Mouse (Mus musculus): ENCODE results near the gene Adamts6. TPM values are rescaled to one million over a fixed set of nuclear protein-coding genes. Genes with fewer than 3 reads are reported as not detected.

Gene Adamts6
- polyA plus RNA-seq, 1 experiment from 2014 or later, result 0.37 TPM

GRCm38 (mm10) chr13:104542759-104543141 lies 255.1 kb downstream of the Adamts6 start:
- TF ChIP-seq CTCF (IDR thresholded peaks at IDR 0.05; ENCODE audit: low read depth), result no peak
- Histone ChIP-seq H3K4me3 (ENCODE audit: low read depth, low read length) (no peak overlapping the region), H3K4me1 (replicated peaks; ENCODE audit: control insufficient read depth, insufficient read depth, low read length) (no peaks in the 10 kb centered on the region), H3K27ac (ENCODE audit: low read depth, low read length) (0 out of 2 replicates have a peak overlapping the region, but pooled peaks have one; percentile 10), H3K27me3 (replicated peaks; ENCODE audit: control insufficient read depth, insufficient read depth, low read length) (no peaks in the 10 kb centered on the region), H3K36me3 (ENCODE audit: control insufficient read depth, insufficient read depth) (no peaks in the 10 kb centered on the region), H3K9me3 (ENCODE audit: control insufficient read depth) (no peaks in the 10 kb centered on the region), H3K9ac (ENCODE audit: low read depth, low read length) (no peak overlapping the region), H3K4me2 (replicated peaks; ENCODE audit: low read depth) (no peak overlapping the region)
- ATAC-seq, result no peak
- 51% methylated on average over 4 of the region's 4 CpGs for WGBS

Other genes with a start within 250 kb of the Adamts6 start
- 11.7 and 13.3 TPM in 2 replicates for gene Nln, start 178.2 kb upstream of the Adamts6 start, polyA plus RNA-seq (2015; fragmentation: Nextera tagmentation; extraction: Ambion mirVana)
- gene Sgtb, start 178.1 kb upstream of the Adamts6 start, polyA plus RNA-seq (2015; fragmentation: Nextera tagmentation; extraction: Ambion mirVana), result 1.5 and 2.1 TPM in 2 replicates
- 30.9 and 34.3 TPM in 2 replicates for gene Trappc13, start 109.4 kb upstream of the Adamts6 start, polyA plus RNA-seq (2015; fragmentation: Nextera tagmentation; extraction: Ambion mirVana)
- gene Trim23, start 109.0 kb upstream of the Adamts6 start, polyA plus RNA-seq (2015; fragmentation: Nextera tagmentation; extraction: Ambion mirVana), result 4.9 and 5.4 TPM in 2 replicates
- gene Cenpk, start 59.2 kb upstream of the Adamts6 start, polyA plus RNA-seq (2015; fragmentation: Nextera tagmentation; extraction: Ambion mirVana), result 23.9 and 25.1 TPM in 2 replicates
- 5.0 and 6.3 TPM in 2 replicates for gene Ppwd1, start 59.0 kb upstream of the Adamts6 start, polyA plus RNA-seq (2015; fragmentation: Nextera tagmentation; extraction: Ambion mirVana)

Measured in intestine, postnatal 0 days (tissue).